Mouse (Mus musculus): Measurements from ENCODE around the gene Bpifa3. TPM values are rescaled to one million over a fixed set of nuclear protein-coding genes. Genes with fewer than 3 reads are reported as not detected.

The Bpifa3 gene
- polyA plus RNA-seq (2014; fragmentation: Illumina TruSeq; extraction: RNeasy Lipid Tissue Mini Kit (QIAGEN cat#74804); ENCODE audit: low read depth, low replicate concordance), result 3.4 TPM

DNA sequence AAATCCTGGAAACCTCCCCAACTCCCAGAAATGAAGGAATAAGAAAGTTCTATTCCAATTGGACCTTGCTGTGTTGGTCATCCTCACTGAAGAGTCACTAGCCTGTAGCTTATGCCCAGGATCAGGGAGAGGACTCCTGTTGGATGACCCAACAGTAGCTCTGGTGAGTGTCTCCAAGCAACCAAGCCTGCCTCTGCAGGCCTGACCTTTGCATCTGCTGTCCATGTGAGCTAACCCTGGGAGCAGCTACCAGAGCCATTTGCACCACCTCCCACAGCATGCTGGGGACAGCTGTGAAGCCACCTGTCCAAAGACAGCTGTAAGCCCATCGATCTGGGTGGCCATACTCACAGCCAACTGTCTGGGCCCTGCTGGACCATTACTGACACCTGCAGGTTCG, at the start of gene Bpifa3:
Gene Bpifa3, plus strand, starts transcription at position 217 of the 400 bp plus-strand sequence.

DNA sequence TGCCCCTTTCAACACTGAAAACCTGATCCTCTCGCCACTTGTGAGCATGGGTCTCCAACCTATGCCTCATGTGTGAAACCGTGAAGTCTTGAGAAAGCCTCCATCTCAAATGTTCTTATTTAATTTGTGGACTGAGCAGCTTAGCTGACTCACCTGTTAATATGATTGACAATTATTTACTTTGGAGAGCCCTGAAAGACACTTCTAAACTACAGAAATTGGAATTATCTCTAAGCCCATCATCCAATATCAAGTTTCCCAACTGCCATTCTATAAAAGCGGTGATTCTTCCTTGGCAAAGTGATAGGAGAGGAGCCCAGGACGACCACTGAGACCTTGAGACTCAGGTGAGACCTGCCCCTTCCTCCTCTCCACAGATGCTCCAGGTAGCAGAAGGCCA, 12.4 kb downstream of the Bpifa3 start, which contains the start of gene Bpifa1:
Gene Bpifa1, plus strand, starts transcription at position 301 of the 400 bp plus-strand sequence.

DNA sequence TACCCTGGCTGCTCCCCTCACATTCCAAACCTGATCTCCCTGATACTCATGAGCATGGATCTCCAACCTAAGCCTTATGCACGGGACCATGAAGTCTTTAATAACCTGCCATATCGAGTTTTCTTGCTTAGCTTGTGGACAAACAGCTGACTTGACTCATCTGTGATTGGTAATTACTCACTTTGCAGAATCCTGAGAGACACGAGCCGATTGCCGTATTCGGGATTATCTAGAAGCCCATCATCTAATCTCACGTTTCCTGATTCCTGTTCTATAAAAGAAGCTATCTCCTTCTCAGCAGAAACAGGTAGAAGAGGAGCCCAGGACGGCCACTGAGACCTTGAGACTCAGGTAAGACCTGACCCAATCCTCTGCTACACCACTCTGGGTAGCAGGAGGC, 32.2 kb downstream of the Bpifa3 start, which contains the start of gene Bpifa5:
Gene Bpifa5, plus strand, starts transcription at position 301 of the 400 bp plus-strand sequence.

Other genes starting within 250 kb of the Bpifa3 start
- gene Bpifb6, start 229.9 kb upstream of the Bpifa3 start, polyA plus RNA-seq (2014; fragmentation: Illumina TruSeq; extraction: RNeasy Lipid Tissue Mini Kit (QIAGEN cat#74804); ENCODE audit: low read depth, low replicate concordance), result 0.26 TPM
- not detected for gene Bpifb3, start 212.1 kb upstream of the Bpifa3 start, polyA plus RNA-seq (2014; fragmentation: Illumina TruSeq; extraction: RNeasy Lipid Tissue Mini Kit (QIAGEN cat#74804); ENCODE audit: low read depth, low replicate concordance)
- gene Bpifb4, start 192.1 kb upstream of the Bpifa3 start, polyA plus RNA-seq (2014; fragmentation: Illumina TruSeq; extraction: RNeasy Lipid Tissue Mini Kit (QIAGEN cat#74804); ENCODE audit: low read depth, low replicate concordance), result not detected
- not detected for gene Bpifa6, start 155.4 kb upstream of the Bpifa3 start, polyA plus RNA-seq (2014; fragmentation: Illumina TruSeq; extraction: RNeasy Lipid Tissue Mini Kit (QIAGEN cat#74804); ENCODE audit: low read depth, low replicate concordance)
- not detected for gene Bpifa2, start 122.1 kb upstream of the Bpifa3 start, polyA plus RNA-seq (2014; fragmentation: Illumina TruSeq; extraction: RNeasy Lipid Tissue Mini Kit (QIAGEN cat#74804); ENCODE audit: low read depth, low replicate concordance)
- gene Bpifa1, start 12.5 kb downstream of the Bpifa3 start, polyA plus RNA-seq (2014; fragmentation: Illumina TruSeq; extraction: RNeasy Lipid Tissue Mini Kit (QIAGEN cat#74804); ENCODE audit: low read depth, low replicate concordance), result not detected
- not detected for gene Bpifa5, start 32.3 kb downstream of the Bpifa3 start, polyA plus RNA-seq (2014; fragmentation: Illumina TruSeq; extraction: RNeasy Lipid Tissue Mini Kit (QIAGEN cat#74804); ENCODE audit: low read depth, low replicate concordance)
- gene Bpifb1, start 60.5 kb downstream of the Bpifa3 start, polyA plus RNA-seq (2014; fragmentation: Illumina TruSeq; extraction: RNeasy Lipid Tissue Mini Kit (QIAGEN cat#74804); ENCODE audit: low read depth, low replicate concordance), result not detected
- 0.43 TPM for gene Bpifb5, start 93.4 kb downstream of the Bpifa3 start, polyA plus RNA-seq (2014; fragmentation: Illumina TruSeq; extraction: RNeasy Lipid Tissue Mini Kit (QIAGEN cat#74804); ENCODE audit: low read depth, low replicate concordance)
- not detected for gene Bpifb9a, start 127.5 kb downstream of the Bpifa3 start, polyA plus RNA-seq (2014; fragmentation: Illumina TruSeq; extraction: RNeasy Lipid Tissue Mini Kit (QIAGEN cat#74804); ENCODE audit: low read depth, low replicate concordance)
- not detected for gene Bpifb9b, start 176.9 kb downstream of the Bpifa3 start, polyA plus RNA-seq (2014; fragmentation: Illumina TruSeq; extraction: RNeasy Lipid Tissue Mini Kit (QIAGEN cat#74804); ENCODE audit: low read depth, low replicate concordance)
- gene Cdk5rap1, start 242.7 kb downstream of the Bpifa3 start, polyA plus RNA-seq (2014; fragmentation: Illumina TruSeq; extraction: RNeasy Lipid Tissue Mini Kit (QIAGEN cat#74804); ENCODE audit: low read depth, low replicate concordance), result 7.1 TPM